Mouse (Mus musculus) ES-E14 (cell line): Measurements from ENCODE around the gene Skap1. TPM values are rescaled to one million over a fixed set of nuclear protein-coding genes. Genes with fewer than 3 reads are reported as not detected.

ENCODE experiments used
- DNase-seq: peaks from one replicate; pipeline ENCODE4 v3.0.0-alpha.2; 2013; ENCODE audit warnings: low read depth, low spot score
- H3K27ac ChIP-seq: 2 replicates; pipeline ENCODE4 v1.5.1; 2012; ENCODE audit warnings: low read depth, mild to moderate bottlenecking, low read length, moderate library complexity, mixed read lengths; ENCODE audit not compliant: poor library complexity, insufficient read depth, severe bottlenecking
- H3K36me3 ChIP-seq: 2 replicates; pipeline ENCODE4 v1.6.1; 2012; ENCODE audit warnings: mild to moderate bottlenecking, low read length, moderate library complexity, mixed read lengths; ENCODE audit not compliant: control insufficient read depth, poor library complexity, insufficient read depth, severe bottlenecking
- H3K4me1 ChIP-seq, 2 experiments: fragments of 150-350 bp in 1 of 2; sonication (generic) in 1 of 2; 2 replicates each; pipeline ENCODE4 v1.6.1; 2012; ENCODE audit warnings: low read length in 2 of 2, mild to moderate bottlenecking in 1 of 2, mixed read lengths in 1 of 2; ENCODE audit not compliant: control insufficient read depth in 2 of 2, insufficient read depth in 2 of 2, poor library complexity in 1 of 2
- H3K4me3 ChIP-seq, 2 experiments: fragments of 150-350 bp in 1 of 2; sonication (generic) in 1 of 2; 2 replicates each; pipeline ENCODE4 v1.5.1; 2012; ENCODE audit warnings: low read length in 2 of 2, low read depth in 1 of 2, mild to moderate bottlenecking in 1 of 2, mixed read lengths in 1 of 2; ENCODE audit not compliant: insufficient read depth in 1 of 2, poor library complexity in 1 of 2, severe bottlenecking in 1 of 2
- H3K9ac ChIP-seq: 2 replicates; pipeline ENCODE4 v1.6.1; 2012; ENCODE audit warnings: low read depth, mild to moderate bottlenecking, low read length, mixed read lengths; ENCODE audit not compliant: poor library complexity, insufficient read depth, severe bottlenecking
- H3K9me3 ChIP-seq: fragments of 150-350 bp; sonication (generic); 2 replicates; pipeline ENCODE4 v1.6.1; 2012; ENCODE audit warnings: low read depth, mild to moderate bottlenecking, low read length; ENCODE audit not compliant: control insufficient read depth, insufficient read depth
- CHD2 ChIP-seq: IDR thresholded peaks from 2 replicates; pipeline ENCODE4 v1.6.1; 2014; ENCODE audit warnings: mild to moderate bottlenecking, low read depth, low read length, inconsistent platforms
- HCFC1 ChIP-seq: IDR thresholded peaks from 2 replicates; pipeline ENCODE4 v1.6.1; 2012; ENCODE audit warnings: low read length, inconsistent platforms, borderline replicate concordance; ENCODE audit not compliant: insufficient read depth
- MAFK ChIP-seq: IDR thresholded peaks from 2 replicates; pipeline ENCODE4 v1.6.1; 2014; ENCODE audit warnings: mild to moderate bottlenecking, low read depth, low read length, inconsistent platforms; ENCODE audit not compliant: insufficient read depth
- ZC3H11A ChIP-seq: IDR thresholded peaks from 2 replicates; pipeline ENCODE4 v1.6.1; 2012; ENCODE audit warnings: low read depth, mild to moderate bottlenecking, inconsistent platforms, low read length, borderline replicate concordance
- ZNF384 ChIP-seq: IDR thresholded peaks from 2 replicates; pipeline ENCODE4 v1.6.1; 2012; ENCODE audit warnings: low read depth, low read length, inconsistent platforms
- in situ Hi-C, 2 experiments: fragments of 600-800 bp; cut with MboI; formaldehyde crosslinking; loops; one replicate each; pipeline ENCODE4 v1.15.1; 2025; ENCODE audit warnings: low sequenced_read_pairs in 2 of 2, inconsistent platforms in 1 of 2; ENCODE audit not compliant: unreplicated experiment in 2 of 2
- total RNA-seq: library from RNA; depleted of rRNA; stranded (reverse); fragments of 300-350 nt; gene quantifications from 2 replicates; pipeline ENCODE4 v1.2.3, GENCODE M21; 2012

The Skap1 gene
- total RNA-seq, 1 experiment, result 0.40 TPM

DNA sequence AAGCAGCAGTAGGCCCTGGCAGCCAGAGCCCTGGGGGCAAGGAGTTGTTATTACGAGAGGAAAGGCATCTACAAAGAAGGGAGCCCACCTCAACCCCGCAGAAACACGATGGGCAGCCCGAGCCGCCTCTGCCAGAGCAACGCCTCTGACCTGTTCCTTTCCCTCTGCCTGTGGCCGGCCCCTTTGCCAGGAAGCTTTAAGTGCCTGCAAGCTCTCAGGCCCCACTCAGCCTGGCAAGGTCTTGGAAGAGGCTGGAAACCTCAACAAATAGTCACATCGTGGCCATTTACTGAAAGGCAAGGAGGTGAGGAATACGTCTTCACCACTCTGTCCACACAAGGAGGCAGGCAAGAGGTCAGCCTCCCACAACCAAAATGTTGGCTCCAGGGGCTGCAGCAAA, 303.8 kb downstream of the Skap1 start:
- Histone ChIP-seq H3K27ac (no peak overlapping the region), H3K9ac (no peak overlapping the region), H3K4me3 (peak overlapping the region in 1 of 2 experiments; percentile 13; a peak in 1 of 4 replicates), H3K36me3 (peaks cover 34% of the 10 kb centered on the region), H3K4me1 (peaks cover 0 to 19% of the 10 kb centered on the region in 2 experiments; a peak in 1 of 4 replicates), H3K9me3 (no peaks in the 10 kb centered on the region)
- no peak for DNase-seq
- in situ Hi-C loops, result no loop called here
- TF ChIP-seq CHD2 (no peak), ZC3H11A (no peak), MAFK (no peak)

DNA sequence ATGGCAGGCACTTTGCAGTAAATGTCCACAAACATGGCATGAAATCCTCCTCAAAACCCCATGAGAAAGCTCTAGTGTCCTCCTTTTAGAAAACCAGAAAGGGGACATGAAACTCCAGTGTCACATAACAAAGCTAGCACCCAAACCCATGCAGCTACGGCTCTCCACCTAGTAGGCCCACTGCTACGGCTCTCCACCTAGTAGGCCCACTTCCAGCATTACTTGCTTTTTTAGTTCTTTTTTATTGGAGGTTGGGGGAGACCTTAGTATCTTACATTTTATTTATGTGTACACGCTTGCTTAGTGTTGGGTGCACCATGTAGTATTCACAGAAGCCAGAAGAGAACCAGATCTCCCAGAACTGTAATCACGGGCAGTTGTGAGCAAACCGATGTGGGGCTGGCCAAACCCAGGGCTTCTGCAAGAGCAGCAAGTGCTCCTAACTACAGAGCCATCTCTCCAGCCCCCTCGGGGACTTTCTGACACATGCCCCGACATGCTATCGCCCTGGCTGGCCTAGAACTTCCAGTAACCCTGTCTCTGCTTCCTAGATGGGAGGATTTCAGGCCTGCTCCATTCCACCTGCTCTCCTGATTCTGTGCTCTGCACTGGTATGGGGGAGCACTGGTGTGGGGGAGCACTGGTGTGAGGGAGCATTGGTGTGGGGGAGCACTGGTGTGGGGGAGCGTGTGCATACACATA, 307.0 kb downstream of the Skap1 start:
- H3K4me1 ChIP-seq, result peaks cover 0 to 15% of the 10 kb centered on the region in 2 experiments; a peak in 1 of 4 replicates
- H3K9ac ChIP-seq, result peak overlapping the region; percentile 57; the same call in 1 of the 2 replicates
- H3K27ac ChIP-seq, result peak overlapping the region; percentile 32; the same call in 1 of the 2 replicates
- no peak for DNase-seq
- H3K36me3 ChIP-seq, result peaks cover 39% of the 10 kb centered on the region
- in situ Hi-C loops, result no loop called here
- no peaks in the 10 kb centered on the region for H3K9me3 ChIP-seq
- TF ChIP-seq MAFK, result no peak
- no peak for TF ChIP-seq ZNF384
- no peak for TF ChIP-seq ZC3H11A
- no peak for TF ChIP-seq HCFC1
- TF ChIP-seq CHD2, result no peak
- no peak overlapping the region for H3K4me3 ChIP-seq

DNA sequence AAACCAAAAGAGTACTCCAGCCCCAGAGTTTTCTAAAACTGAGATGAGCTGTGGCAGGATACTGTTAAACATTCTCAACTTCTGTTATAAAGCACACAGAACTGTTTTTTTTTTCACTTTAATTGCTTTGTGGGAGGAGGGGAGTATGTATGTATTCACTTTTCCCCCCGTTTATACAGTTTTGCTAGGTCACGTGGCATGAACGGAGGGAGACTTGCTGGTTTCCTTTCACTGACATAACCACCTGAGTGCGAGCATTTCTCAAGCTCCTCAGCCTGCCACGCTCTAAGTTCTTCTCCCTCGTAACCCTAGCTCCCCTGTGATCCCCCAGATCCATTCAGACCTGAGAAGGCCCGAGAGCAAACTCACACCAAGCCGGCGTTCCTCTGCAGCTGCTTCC, 308.0 kb downstream of the Skap1 start:
- in situ Hi-C loops, result no loop called here
- Histone ChIP-seq H3K9me3 (no peaks in the 10 kb centered on the region), H3K27ac (no peak overlapping the region; the same call in 1 of the 2 replicates), H3K4me3 (peak overlapping the region in 1 of 2 experiments; percentile 39; a peak in 2 of 4 replicates), H3K4me1 (peaks cover 0 to 11% of the 10 kb centered on the region in 2 experiments; a peak in 1 of 4 replicates), H3K36me3 (peaks cover 39% of the 10 kb centered on the region), H3K9ac (peak overlapping the region; percentile 62)
- DNase-seq, result no peak
- TF ChIP-seq MAFK (no peak), HCFC1 (no peak), ZC3H11A (no peak), CHD2 (no peak), ZNF384 (no peak)

DNA sequence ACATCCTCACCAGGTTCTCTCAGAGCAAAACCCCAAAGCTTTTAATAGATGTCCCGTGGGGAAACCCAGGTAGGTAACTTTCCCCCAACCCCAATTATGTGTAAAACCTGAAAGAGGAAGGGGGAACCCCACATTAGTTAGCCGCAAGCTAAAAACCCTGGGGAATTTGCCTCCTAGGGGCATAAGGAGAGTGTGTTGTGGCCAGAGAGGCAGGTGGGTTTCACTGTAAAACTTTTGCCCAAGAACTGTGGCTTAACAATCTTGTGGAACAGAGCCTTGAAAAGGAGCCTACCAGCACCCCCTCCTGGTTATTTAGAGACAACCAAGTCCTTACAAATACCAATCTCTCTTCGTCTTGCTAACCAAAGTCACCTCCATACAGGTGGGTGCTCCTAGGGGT, 310.1 kb downstream of the Skap1 start:
- in situ Hi-C loops, result no loop called here
- no peak for DNase-seq
- H3K4me1 ChIP-seq, result peaks cover 0 to 8% of the 10 kb centered on the region in 2 experiments; a peak in 1 of 4 replicates
- H3K4me3 ChIP-seq, result no peak overlapping the region
- no peak for TF ChIP-seq HCFC1
- no peak for TF ChIP-seq ZC3H11A
- TF ChIP-seq ZNF384, result no peak
- no peak for TF ChIP-seq CHD2
- no peak for TF ChIP-seq MAFK
- H3K9ac ChIP-seq, result no peak overlapping the region
- peaks cover 28% of the 10 kb centered on the region for H3K36me3 ChIP-seq
- H3K27ac ChIP-seq, result no peak overlapping the region
- H3K9me3 ChIP-seq, result no peaks in the 10 kb centered on the region
